Mouse (Mus musculus) Patski (cell line): ENCODE data around the gene Vgll3. TPM values are rescaled to one million over a fixed set of nuclear protein-coding genes. Genes with fewer than 3 reads are reported as not detected.

Experiments
- ATAC-seq: fragments of 100-300 bp; one replicate; pipeline ENCODE4 v1.8.0; 2021
- CTCF ChIA-PET: fragments of 350-600 bp; sonication (Branson Sonifier 250); formaldehyde crosslinking; loops from one replicate; lab custom pipeline; 2022; ENCODE audit warnings: inconsistent platforms; lab: Charles Lee
- POLR2A ChIA-PET: fragments of 350-600 bp; sonication (Branson Sonifier 250); formaldehyde crosslinking; loops from one replicate; lab custom pipeline; 2022; ENCODE audit warnings: antibody characterized with exemption, inconsistent platforms; lab: Charles Lee
- DNase-seq: peaks from one replicate; pipeline ENCODE4 v3.0.0-alpha.2; 2011; ENCODE audit warnings: low read depth, low spot score
- H3K27me3 ChIP-seq: fragments of 371-371 bp; one replicate; pipeline ENCODE4 v1.5.1; 2021
- CTCF ChIP-seq: fragments of 100-300 bp; IDR thresholded peaks from one replicate; pipeline ENCODE4 v1.5.1; 2021
- in situ Hi-C: fragments of 300-500 bp; cut with MboI; formaldehyde crosslinking; loops from 3 replicates; pipeline ENCODE4 v1.11.1; 2018; ENCODE audit warnings: low pct_unique_long_range_greater_than_20kb, mixed read lengths
- polyA plus RNA-seq: library from polyadenylated mRNA; unstranded; gene quantifications from one replicate; pipeline ENCODE4 v1.2.3, GENCODE M21; 2021

Vgll3 gene
- polyA plus RNA-seq, 1 experiment from 2014 or later, result 57.7 TPM

DNA sequence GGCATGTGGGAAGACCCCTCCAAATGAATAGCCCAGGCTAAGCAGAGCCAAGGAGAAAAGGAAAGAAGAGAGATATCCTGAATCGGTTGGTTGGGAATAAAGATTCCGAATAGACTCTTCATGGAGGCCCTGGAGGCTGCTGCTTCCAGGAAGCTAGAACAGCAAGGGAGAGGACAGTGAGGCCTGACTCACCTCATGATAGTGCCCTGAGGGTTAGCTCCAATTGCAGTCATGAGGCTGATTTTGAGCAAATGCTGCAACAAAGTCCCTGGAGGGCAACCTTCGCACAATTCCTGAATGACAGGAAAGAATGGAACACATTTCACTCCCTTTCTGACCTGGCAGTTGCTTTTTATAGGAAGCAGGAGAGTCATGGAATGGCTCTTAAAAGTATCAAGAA is 19.7 kb downstream of the Vgll3 start:
- in situ Hi-C loops, result no loop called here
- DNase-seq (no peak), ATAC-seq (peak; percentile 83)
- ChIA-PET CTCF (interaction anchor here (1.1 to 1.7 kb wide), 2 partner anchors 11 to 16 kb away, joined by 4 to 6 read pairs; no protein-coding TSS in a partner anchor), POLR2A (interaction anchor here (0.8 kb wide), 1 partner anchor 15 kb away, joined by 3 read pairs; no protein-coding TSS in a partner anchor)
- H3K27me3 ChIP-seq, result no peaks in the 10 kb centered on the region
- no peak for TF ChIP-seq CTCF

DNA sequence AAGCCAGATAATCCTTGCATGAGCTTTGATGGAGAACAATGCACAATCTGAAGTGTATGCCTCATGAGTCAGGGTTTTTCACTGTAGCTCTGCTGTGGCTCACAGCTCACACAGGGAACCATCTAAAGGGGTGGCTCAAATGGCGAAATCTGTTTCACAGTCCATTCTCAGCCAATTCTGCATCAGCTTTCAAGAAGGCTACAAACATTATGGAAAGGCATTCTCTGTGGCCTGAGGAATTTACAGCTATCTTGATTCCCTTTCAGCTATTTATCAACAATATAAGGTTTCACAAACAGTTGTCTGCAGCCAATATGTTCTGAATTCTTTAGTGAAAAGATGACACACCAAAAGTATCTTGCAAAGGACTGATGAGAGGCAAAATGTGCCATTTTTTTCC is 35.1 kb downstream of the Vgll3 start:
- H3K27me3 ChIP-seq, result no peaks in the 10 kb centered on the region
- ChIA-PET POLR2A (no interaction called here), CTCF (interaction anchor here (1.2 kb wide), 1 partner anchor 29 kb away, joined by 3 read pairs; no protein-coding TSS in a partner anchor)
- no peak for ATAC-seq
- DNase-seq, result no peak
- in situ Hi-C loops, result no loop called here
- TF ChIP-seq CTCF, result no peak

DNA sequence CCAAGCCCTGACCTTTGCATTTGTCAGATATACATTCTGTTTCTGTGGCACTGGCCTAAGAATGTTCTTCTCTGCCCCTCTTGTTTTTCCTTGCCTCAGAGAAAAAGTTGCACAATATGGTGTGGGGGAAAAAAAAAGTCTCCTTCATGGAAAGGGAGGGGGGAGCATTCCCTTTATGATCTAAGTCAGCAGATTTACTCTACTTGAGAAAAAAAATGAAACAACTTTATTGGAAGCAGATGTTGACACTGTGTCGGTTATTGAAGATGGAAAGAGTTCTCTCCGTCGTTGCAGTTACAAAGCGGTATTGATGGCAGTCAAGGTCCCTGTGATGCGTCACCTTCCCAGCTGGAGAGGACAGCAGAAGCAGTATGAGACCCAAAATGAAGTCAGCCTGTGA is 49.4 kb downstream of the Vgll3 start:
- DNase-seq (no peak), ATAC-seq (no peak)
- TF ChIP-seq CTCF, result no peak
- CTCF ChIA-PET, result no interaction called here
- POLR2A ChIA-PET, result interaction anchor here (0.7 kb wide), 1 partner anchor 11 kb away, joined by 3 read pairs; no protein-coding TSS in a partner anchor
- no peaks in the 10 kb centered on the region for H3K27me3 ChIP-seq
- in situ Hi-C loops, result no loop called here

DNA sequence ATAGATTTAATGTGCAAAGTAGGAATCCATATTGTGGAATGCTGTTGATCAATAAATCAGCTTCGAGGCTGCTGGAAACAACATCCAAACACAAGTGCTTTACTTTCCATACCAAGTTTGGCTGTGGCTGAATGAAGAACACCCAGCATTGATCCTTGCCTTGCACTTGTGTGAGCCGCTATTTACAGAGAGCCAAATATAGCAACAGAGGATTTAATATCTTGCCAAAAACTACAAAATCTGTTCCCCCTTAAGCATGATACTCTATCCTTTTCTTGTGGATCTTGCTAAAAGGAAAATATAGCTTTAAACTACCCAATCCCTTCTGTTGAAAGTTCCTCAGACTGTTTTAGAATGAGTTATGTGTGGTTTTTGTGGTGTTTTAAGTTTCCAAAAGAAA is 52.9 kb downstream of the Vgll3 start:
- ATAC-seq (no peak), DNase-seq (no peak)
- TF ChIP-seq CTCF, result no peak
- in situ Hi-C loops, result no loop called here
- ChIA-PET CTCF (interaction anchor here (1.4 kb wide), 1 partner anchor 22 kb away, joined by 5 read pairs; no protein-coding TSS in a partner anchor), POLR2A (no interaction called here)
- no peaks in the 10 kb centered on the region for H3K27me3 ChIP-seq

DNA sequence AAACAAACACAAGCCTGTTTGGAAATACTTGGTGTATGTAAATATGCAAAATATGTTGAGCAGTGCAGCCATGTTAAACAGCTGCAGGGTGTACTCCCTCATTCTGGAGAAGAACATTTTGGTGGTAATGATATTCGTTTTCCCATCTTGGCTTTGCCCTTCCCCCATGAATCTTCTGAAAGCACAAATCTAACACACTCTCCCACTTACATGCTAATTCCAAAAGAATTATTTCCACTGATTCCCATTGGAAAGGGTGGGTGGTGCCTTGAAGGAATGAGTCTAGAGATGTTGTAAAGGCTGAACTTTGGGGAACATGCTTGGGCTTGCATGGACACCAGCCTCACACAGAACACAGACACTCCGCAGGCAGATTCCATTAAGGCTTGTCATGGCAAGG is 53.9 kb downstream of the Vgll3 start:
- in situ Hi-C loops, result no loop called here
- ATAC-seq (no peak), DNase-seq (no peak)
- H3K27me3 ChIP-seq, result no peaks in the 10 kb centered on the region
- ChIA-PET POLR2A (interaction anchor here (1.0 kb wide), 1 partner anchor 29 kb away, joined by 8 read pairs; no protein-coding TSS in a partner anchor), CTCF (interaction anchor here (1.5 kb wide), 1 partner anchor 14 kb away, joined by 4 read pairs; no protein-coding TSS in a partner anchor)
- TF ChIP-seq CTCF, result no peak

DNA sequence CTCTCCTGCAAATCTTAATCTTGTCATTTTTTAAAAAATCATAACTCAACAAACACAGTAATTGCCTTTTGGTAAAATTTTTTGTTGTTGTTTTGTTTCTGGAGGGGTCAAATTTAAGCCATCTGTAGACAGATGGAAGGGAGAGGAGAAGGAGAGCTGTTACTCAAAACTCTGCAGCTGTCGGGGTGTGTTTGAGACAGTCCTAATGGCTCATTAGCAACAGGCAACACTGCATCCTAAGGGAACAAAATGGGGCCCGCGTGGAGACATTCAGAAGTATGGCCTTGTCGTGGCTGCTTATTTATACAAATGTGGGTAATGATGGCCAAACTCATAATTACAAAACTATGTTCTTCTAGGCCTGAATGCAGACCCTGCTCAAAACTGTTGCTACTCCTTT is 73.9 kb downstream of the Vgll3 start:
- no peak for ATAC-seq
- TF ChIP-seq CTCF, result no peak
- CTCF ChIA-PET, result no interaction called here
- POLR2A ChIA-PET, result no interaction called here
- DNase-seq, result no peak
- H3K27me3 ChIP-seq, result no peaks in the 10 kb centered on the region
- in situ Hi-C loops, result no loop called here
